Mouse (Mus musculus): ENCODE results near the gene Ankrd44.
"Not testable (repeated sequence)": the region's sequence is repeated elsewhere in the genome, so short reads cannot be mapped to it uniquely, and the experiment has no call there.

Ankrd44 gene

GRCm38 (mm10) chr1:54925971-54926771 is at the start of gene Ankrd44:
Gene Ankrd44, minus strand, starts transcription at chr1:54926387.
- DNase-seq, result peak; percentile 76

- no peak for DNase-seq
These were observed 45.7 kb upstream of the Ankrd44 start for GRCm38 (mm10) chr1:54971687-54972404.

DNA sequence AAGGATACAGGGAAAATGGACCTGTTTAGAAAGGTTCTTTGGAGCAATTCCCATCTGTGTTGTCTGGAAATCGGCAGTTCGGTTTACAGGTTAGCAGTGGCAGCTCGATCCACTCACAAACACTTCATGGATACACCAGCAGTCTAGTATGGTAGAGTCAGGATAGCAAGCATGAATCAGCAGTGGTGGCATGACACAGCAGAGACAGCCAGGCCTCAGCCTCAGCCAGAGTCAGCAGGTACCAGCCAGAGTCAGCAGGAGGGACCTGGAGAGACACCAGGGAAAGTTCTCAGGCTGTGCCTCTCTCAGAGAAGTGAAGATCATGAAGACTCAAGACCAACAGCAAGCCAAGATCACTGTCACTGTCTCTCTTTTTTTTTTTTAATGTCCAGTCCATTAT is 40.7 kb upstream of the Ankrd44 start:
- no peak for DNase-seq

DNA sequence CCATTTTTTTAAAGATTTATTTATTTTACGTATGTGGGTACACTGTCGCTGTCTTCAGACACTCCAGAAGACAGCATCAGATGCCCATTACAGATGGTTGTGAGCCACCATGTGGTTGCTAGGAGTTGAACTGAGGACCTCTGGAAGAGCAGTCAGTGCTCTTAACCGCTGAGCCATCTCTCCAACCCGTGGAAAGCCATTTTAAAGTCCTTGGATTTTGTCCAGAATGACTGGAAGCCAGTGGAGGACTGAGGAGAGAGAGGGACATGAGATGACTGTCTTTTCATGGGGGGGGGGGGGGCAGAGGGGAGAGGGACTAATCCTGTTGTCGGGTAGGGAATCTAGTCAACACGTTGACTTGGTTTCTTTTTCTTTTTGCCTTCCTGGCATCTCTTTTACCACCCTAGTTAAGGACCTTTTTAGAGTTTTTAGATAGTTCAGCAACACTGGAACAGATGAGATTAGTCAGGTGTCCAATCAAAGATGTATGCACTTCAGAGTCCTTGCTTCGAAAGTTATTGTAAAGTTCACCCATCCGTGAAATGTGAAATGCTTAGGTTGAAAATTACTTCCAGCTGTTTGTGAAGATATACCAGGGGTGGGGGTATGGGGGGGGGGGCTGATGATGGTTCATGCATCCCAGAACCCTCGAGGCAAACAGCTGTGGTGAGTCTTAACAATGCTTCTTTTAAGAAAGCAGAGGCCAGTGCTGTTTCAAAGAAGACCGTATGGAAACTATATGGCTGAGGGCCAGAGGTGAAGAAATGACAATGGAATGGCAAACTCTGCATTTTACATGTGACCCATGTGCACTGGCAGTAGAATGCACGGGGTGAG is 39.2 kb upstream of the Ankrd44 start:
- no peak for DNase-seq

DNA sequence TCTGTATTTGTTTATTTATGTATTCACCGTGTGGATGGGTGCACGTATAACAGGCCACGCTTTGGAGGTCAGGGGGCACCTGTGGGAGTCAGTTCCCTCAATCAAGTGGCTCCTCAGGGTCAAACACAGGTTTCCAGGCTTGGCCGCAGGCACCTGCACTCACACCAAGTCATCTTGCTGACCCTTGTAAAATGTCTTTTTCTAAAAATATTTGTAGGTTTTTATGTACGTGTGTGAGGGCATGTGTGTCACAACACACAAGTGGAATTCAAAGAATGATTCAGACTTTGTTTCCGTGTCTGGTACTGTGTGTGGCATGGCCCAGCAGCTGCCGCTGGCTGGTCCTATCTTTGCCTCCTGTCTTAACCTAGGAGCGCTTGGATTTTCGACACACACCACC is 35.5 kb upstream of the Ankrd44 start:
- DNase-seq, result no peak

GRCm38 (mm10) chr1:54960613-54961165 is 34.5 kb upstream of the Ankrd44 start:
- no peak for DNase-seq

- DNase-seq, result no peak
These were observed 32.3 kb upstream of the Ankrd44 start for GRCm38 (mm10) chr1:54958525-54958924.

DNA sequence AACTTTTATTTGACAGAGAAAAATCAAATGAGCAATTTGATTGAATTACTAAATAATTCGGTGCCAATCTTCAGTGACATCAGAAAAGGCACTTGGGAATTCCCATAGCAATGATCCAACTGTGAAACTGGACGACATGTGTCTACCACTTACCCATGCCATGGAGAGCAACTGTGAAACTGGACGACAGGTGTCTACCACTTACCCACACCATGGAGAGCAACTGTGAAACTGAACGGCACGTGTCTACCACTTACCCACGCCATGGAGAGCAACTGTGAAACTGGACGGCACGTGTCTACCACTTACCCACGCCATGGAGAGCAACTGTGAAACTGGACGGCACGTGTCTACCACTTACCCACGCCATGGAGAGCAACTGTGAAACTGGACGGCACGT is 30.8 kb upstream of the Ankrd44 start:
- not testable (repeated sequence) for DNase-seq

DNA sequence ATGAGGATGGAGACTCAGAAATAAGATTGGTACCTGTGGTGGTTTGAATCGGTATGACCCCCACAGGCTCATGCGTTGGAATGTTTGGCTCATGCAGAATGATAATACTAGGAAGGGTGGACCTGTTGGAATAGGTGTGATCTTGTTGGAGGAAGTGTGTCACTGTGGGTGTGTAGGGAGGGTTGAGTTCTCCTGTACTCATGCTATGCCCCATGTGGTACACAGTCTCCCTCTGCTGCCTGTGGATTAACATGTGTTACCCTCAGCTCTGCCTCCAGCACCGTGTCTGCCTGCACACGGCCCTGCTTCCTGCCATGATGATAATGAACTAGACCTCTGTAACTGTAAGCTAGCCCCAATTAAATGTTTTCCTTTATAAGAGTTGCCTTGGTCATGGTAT is 28.7 kb upstream of the Ankrd44 start:
- no peak for DNase-seq

GRCm38 (mm10) chr1:54944648-54945047 is 18.5 kb upstream of the Ankrd44 start:
- no peak for DNase-seq

DNA sequence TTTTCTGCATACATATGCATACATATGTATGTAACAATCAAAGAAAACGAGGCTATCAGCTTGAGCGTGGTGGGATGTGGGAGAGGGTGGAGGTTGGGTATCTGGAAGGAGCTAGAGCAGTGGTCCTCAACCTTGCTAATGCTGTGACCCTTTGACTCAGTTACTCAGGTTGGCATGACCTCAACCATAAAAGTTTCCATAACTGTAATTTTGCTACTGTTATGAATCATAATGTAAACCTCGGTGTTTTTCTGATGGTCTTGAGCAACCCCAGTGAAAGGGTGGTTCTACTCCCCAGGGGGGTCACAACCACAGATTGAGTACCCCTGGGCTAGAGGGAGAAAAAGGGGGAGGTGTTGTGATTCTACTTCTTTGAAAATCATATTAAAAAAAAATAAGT is 9.3 kb upstream of the Ankrd44 start:
- no peak for DNase-seq

DNA sequence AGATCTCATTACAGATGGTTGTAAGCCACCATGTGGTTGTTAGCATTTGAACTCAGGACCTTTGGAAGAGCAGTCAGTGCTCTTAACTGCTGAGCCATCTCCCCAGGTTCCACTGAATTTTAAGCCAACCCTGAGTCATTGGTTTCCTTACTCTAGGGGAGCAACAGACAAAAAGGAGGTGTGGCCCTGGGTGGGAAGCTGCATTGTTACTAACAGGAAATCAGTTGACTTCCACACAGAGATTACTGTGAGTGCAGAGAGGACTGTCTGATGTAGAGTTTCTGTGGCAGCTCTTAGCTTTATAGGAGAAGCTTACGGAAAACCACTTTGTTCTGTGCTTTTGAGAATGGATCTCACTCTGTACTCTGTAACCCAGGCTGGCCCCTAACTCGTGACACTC is 8.7 kb upstream of the Ankrd44 start:
- DNase-seq, result no peak

- DNase-seq, result no peak
These were observed 7.5 kb upstream of the Ankrd44 start for GRCm38 (mm10) chr1:54933646-54934045.

DNA sequence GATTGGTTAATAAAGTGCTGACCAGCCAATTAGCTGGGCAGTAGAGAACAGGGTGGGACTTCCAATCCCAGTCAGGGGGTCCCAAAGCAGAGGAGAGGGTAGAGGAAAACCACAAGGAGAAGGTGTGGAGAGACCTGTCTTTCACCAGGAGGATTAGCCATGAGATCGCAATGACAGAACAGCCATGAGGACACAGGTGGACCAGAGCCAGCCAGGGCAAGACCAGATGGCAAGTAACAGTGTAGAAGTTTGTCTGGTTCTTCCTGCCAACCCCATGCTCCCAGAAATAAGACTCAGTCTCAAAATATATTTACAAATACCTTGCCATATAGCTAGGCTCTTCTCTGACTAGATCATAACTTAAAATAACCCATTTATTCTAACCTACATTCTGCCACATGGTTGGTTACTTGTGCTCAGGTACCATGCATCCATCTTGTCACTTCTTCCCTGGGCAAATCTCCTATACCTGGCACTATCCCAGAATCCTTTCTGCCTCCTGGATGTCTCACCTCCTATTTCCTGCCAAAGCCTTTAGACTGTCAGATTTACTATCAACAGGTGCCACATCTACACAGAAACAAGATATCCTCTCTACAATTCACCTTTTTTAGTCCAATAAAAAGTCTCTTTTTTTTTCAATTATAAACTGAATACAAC is 6.4 kb upstream of the Ankrd44 start:
- no peak for DNase-seq

DNA sequence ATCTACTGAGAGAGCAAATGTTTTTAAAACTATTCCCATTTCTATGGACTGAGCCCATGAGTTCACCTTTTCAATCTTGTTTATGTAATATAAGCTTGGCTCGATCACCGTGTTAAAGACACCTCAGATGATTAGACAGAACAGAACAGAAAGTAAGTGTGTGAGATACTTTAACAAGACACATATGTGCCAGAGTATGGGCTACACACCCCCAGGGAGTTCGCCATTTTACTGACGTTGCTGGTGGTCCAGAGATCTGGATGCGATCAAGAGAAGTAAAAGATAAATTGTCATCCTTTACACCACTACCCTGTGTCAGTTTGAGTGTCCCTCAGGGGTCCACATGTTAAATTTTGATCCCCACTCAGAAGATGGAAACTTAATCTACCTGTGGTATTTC is 5.0 kb upstream of the Ankrd44 start:
- no peak for DNase-seq

GRCm38 (mm10) chr1:54930670-54931200 is 4.5 kb upstream of the Ankrd44 start:
- DNase-seq, result no peak

- DNase-seq, result peak; percentile 22
These were observed 694 bp downstream of the Ankrd44 start for GRCm38 (mm10) chr1:54925451-54925934.

GRCm38 (mm10) chr1:54924760-54925159 is 1.4 kb downstream of the Ankrd44 start:
- no peak for DNase-seq

DNA sequence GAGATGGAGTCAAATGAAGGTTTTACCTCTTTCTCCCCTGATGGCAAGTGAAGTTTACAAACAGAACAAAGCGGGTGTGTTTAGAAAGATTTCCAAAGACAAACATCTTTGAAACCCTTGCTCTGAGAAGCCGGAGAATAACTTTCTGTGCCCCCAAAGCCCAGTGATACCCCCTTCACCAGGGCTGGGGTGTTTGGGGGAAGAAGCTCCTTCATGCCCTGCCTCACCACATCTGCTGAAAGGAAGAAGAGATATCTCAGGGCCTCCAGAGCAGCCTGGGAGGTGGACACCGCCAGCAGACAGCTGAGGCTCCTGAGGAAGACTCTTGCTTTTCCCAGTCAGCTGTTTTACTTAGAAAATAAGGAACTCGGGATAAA is 1.9 kb downstream of the Ankrd44 start:
- no peak for DNase-seq

DNA sequence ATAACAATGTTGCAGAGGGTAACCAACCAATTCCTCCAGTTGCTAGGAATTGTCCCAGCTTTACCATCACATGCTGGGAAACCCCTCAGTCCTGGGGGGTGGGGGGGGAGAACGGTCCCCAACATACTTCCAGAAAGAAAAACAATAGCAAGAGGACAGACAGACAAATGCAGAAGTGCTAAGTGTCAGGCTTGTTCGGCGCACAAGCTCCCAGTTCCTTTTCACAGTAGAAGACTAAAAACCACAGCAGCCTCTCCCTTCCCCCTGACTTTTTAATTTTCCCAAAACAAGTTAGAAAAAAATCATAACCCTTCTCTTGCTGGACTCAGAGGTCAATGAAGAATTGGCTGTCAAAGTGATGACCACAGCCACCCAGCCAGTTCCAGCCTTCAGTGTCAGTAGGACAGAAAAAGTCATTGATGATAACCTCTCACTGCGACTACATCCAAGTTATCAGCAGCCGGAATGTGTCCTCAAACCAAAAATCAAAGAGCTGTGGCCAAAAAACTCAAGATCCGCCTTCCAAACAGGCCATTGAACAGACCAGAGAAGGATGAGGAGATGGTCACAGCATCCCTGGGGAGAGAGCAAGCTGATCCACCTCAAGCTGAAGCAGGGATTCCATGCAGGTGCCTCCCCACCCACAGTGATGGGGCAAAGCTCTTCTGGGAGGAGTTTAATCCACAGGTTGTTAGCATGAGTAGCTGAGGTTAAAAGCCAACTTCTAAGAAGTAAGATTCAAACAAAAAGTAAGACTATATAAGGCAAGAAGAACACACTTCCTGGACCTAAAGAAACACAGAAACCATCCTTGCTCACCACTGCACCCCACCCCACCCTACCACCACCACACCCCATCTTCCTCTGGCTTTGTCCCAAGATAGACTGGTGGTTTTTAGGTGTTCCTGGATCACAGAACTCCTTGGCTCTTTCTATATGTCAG is 2.5 kb downstream of the Ankrd44 start:
- DNase-seq, result no peak

DNA sequence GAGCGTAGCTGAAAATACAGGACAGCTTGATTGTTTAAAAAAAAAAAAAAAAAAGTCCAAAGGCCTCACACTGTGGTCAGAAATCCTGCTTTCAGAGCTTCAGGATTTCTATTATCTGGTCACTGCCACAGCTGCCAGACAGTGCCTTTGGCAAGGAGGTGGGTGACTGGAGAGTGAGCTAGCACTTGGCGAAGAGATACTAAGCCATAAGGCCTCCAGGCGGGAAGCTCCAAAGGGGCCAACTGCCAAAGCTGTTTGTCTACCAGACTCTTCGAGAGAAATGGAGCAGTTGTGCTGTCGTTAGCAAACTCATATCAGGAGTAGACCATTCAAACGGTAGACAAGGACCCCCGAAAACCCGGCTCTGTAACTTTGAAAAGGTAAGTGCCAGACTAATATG is 3.5 kb downstream of the Ankrd44 start:
- DNase-seq, result no peak
